Mouse (Mus musculus) limb, embryonic 15.5 days (tissue): Measurements from ENCODE around the gene Rgs6. TPM values are rescaled to one million over a fixed set of nuclear protein-coding genes. Genes with fewer than 3 reads are reported as not detected.

ENCODE experiments used
- ATAC-seq: fragments of 200-750 bp; cut with Nextera tagmentation; 2 replicates; pipeline ENCODE4 v1.8.0; 2017; ENCODE audit warnings: low read depth, moderate TSS enrichment; ENCODE audit not compliant: insufficient number of reproducible peaks, low FRiP score, low TSS enrichment
- H3K27ac ChIP-seq: fragments of 300-500 bp; sonication (generic); 2 replicates; pipeline ENCODE4 v1.5.1; 2015; ENCODE audit warnings: moderate library complexity, mild to moderate bottlenecking, inconsistent platforms
- H3K27me3 ChIP-seq: fragments of 300-500 bp; sonication (generic); 2 replicates; pipeline ENCODE4 v1.6.1; 2015; ENCODE audit warnings: inconsistent platforms
- H3K36me3 ChIP-seq: fragments of 300-500 bp; sonication (generic); 2 replicates; pipeline ENCODE4 v1.6.1; 2015; ENCODE audit warnings: inconsistent platforms
- H3K4me1 ChIP-seq: fragments of 300-500 bp; sonication (generic); 2 replicates; pipeline ENCODE4 v1.6.1; 2015; ENCODE audit warnings: inconsistent platforms
- H3K4me2 ChIP-seq: fragments of 300-500 bp; sonication (generic); 2 replicates; pipeline ENCODE4 v1.6.1; 2015; ENCODE audit warnings: mild to moderate bottlenecking, inconsistent platforms
- H3K4me3 ChIP-seq: fragments of 300-500 bp; sonication (generic); 2 replicates; pipeline ENCODE4 v1.5.1; 2015; ENCODE audit warnings: mild to moderate bottlenecking, inconsistent platforms
- H3K9ac ChIP-seq: fragments of 300-500 bp; sonication (generic); 2 replicates; pipeline ENCODE4 v1.6.1; 2015; ENCODE audit warnings: inconsistent platforms
- H3K9me3 ChIP-seq: fragments of 300-500 bp; sonication (generic); 2 replicates; pipeline ENCODE4 v1.6.1; 2016; ENCODE audit warnings: inconsistent platforms
- WGBS: fragments of 180-500 bp; shearing (Covaris S2); methylation state at CpG from one replicate; pipeline ENCODE4 v1.1.7; 2015; 5-methylcytosine and 5-hydroxymethylcytosine counted together
- polyA plus RNA-seq: library from polyadenylated mRNA; unstranded; fragments of >200 nt; fragmentation: Nextera tagmentation; extraction: Ambion mirVana; gene quantifications from 2 replicates; pipeline ENCODE4 v1.2.1, GENCODE M21; 2015

Gene Rgs6
- polyA plus RNA-seq, 1 experiment from 2014 or later, result 1.9 TPM

DNA sequence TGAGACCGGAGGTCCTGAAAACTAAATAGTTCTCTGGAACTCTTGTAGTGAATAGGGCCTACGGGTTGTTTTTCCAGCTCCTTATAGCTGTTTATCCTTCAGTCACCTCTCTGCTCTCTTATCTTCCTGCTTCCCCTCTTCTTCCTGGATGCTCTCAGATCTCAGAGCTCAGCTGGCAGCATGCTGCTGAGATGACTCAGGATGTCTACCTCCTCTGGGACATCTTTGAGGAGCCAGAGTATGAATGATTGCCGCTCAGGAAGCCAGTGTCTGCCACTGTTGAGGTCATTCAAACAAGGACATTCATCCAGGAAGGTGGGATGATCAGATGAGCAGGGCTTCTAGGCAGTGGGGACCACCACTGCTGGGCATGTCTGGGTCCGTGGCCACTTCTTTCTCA is 498.9 kb downstream of the Rgs6 start:
- H3K9ac ChIP-seq, result no peak overlapping the region
- no peaks in the 10 kb centered on the region for H3K9me3 ChIP-seq
- no peak for ATAC-seq
- no peaks in the 10 kb centered on the region for H3K36me3 ChIP-seq
- WGBS, result 80% methylated on average over 4 of the region's 4 CpGs
- H3K27me3 ChIP-seq, result no peaks in the 10 kb centered on the region
- H3K4me2 ChIP-seq, result no peak overlapping the region
- no peak overlapping the region for H3K27ac ChIP-seq
- no peaks in the 10 kb centered on the region for H3K4me1 ChIP-seq
- no peak overlapping the region for H3K4me3 ChIP-seq

DNA sequence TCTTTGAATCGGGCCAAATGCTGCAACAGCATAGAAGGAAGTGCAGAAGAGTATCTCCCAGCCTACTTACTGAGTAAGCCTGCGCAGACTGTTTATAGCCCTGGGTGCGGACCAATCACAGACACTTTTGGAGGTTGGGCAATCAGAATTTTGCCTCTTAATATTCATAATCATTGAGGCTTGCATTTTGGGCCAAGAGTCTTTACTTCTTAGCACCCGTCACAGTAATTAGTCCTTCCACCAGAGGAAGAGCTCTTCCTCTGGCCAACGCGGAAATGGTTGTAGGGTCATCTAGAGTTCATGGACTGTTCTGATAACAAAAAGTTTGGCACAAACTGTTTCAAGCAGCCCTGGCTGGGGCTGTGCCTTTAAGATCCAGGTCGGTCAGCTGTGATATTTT is 499.5 kb downstream of the Rgs6 start:
- H3K27me3 ChIP-seq, result no peaks in the 10 kb centered on the region
- no peaks in the 10 kb centered on the region for H3K9me3 ChIP-seq
- no peaks in the 10 kb centered on the region for H3K36me3 ChIP-seq
- no peak overlapping the region for H3K9ac ChIP-seq
- no peak overlapping the region for H3K4me3 ChIP-seq
- H3K4me2 ChIP-seq, result no peak overlapping the region
- no peak overlapping the region for H3K27ac ChIP-seq
- 71% methylated on average over 7 of the region's 7 CpGs for WGBS
- no peaks in the 10 kb centered on the region for H3K4me1 ChIP-seq
- ATAC-seq, result no peak

DNA sequence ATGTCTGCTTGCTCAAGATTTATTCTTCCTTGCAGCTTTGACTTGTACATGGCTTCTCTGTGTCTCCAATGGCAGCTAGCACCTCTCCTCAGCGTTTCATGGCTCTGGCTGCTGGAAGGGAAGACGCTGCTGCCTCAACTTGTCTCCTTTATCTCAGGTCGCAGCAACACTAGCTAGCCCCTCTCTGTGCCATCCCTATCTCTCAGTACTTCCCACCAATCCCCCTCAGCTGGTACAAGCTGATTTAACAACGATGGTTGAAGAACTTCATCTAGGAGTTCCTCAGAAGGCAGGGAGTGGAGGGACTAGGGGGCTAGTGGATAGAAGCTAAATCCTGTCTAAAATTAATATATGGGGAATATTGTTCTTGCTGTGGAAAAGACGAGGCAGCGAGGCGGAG is 503.9 kb downstream of the Rgs6 start:
- Histone ChIP-seq H3K9ac (no peak overlapping the region), H3K4me2 (no peak overlapping the region), H3K27ac (no peak overlapping the region), H3K27me3 (no peaks in the 10 kb centered on the region), H3K4me3 (no peak overlapping the region), H3K4me1 (no peaks in the 10 kb centered on the region), H3K9me3 (no peaks in the 10 kb centered on the region), H3K36me3 (no peaks in the 10 kb centered on the region)
- WGBS, result 88% methylated on average over 7 of the region's 7 CpGs
- no peak for ATAC-seq

DNA sequence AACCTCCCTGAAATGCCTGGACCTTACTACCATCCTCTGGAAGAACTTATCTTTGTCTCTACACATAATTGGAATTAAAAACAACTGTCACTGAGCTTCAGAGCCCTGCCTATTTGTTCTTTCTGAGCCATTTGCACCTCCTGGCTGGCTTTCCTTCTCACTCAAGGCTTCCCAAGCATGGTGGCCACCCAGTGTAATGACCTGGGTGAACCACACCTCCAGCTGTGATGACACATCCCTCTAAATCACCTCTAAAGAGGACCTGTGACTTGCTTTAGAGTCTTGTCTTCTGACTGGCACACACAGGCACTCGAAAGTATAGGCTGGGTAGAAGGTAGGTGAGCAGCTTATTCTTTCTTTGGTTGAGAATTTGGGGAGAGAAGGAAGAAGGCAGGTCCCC is 509.7 kb downstream of the Rgs6 start:
- Histone ChIP-seq H3K4me1 (no peaks in the 10 kb centered on the region), H3K36me3 (no peaks in the 10 kb centered on the region), H3K4me2 (no peak overlapping the region), H3K9ac (no peak overlapping the region), H3K9me3 (no peaks in the 10 kb centered on the region), H3K4me3 (no peak overlapping the region), H3K27me3 (no peaks in the 10 kb centered on the region), H3K27ac (no peak overlapping the region)
- WGBS, result 48% methylated on average over 1 of the region's 1 CpGs
- no peak for ATAC-seq

DNA sequence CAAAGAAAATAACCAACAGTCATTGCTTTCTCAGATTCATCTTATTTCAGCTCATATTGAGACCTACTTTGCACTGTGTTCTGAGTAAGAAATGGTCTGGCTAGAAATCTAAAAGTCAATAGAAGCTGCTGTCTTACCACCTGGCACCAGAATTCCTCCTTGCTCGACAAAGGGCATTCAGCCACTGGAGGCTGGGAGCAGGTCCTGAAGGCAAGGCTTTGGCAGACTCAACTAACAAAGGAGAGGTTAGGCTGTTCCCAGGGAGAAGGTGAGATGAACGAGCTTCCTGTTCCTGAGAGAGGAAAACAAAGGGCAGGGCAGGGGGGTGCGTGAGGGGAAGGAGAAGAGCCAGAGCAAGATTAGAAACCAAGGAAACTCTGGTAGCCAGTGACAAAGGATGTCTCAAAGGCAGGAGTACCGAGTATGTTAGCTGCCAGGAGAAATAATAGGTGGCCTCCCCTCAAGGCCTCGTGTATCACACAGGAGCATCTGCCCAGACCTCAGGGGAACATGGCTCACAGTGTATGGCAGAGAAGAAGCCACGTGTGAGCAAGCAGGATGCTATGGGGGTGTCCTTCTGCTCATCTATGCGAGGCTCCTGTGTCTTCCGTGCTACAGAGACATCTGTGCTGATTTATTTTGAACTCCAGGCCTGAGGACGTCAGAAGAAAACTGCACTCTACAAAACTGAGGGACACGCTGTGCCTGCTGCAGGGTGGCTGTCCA is 510.7 kb downstream of the Rgs6 start:
- no peaks in the 10 kb centered on the region for H3K9me3 ChIP-seq
- no peaks in the 10 kb centered on the region for H3K27me3 ChIP-seq
- H3K4me1 ChIP-seq, result no peaks in the 10 kb centered on the region
- H3K36me3 ChIP-seq, result no peaks in the 10 kb centered on the region
- H3K27ac ChIP-seq, result no peak overlapping the region
- no peak overlapping the region for H3K4me2 ChIP-seq
- no peak for ATAC-seq
- no peak overlapping the region for H3K9ac ChIP-seq
- no peak overlapping the region for H3K4me3 ChIP-seq
- 56% methylated on average over 10 of the region's 10 CpGs for WGBS

DNA sequence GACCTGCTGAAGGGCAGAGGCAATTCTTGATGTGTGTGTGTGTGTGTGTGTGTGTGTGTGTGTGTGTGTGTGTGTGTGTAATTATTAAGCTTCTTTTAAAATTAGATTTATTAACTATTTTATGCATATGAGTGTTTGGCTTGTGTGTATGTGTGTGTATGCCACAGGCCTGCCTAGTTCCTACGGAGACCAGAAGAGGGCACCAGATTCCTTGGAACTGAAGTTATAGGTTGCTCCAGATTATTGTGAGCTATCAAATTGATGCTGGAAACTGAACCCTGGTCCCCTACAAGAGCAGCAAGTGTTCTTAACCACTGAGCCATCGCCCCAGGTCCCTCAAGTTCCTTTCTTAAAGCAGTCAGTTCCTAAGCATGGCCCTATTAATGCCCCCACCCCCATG is 511.8 kb downstream of the Rgs6 start:
- H3K36me3 ChIP-seq, result no peaks in the 10 kb centered on the region
- no peak overlapping the region for H3K27ac ChIP-seq
- no peaks in the 10 kb centered on the region for H3K9me3 ChIP-seq
- no peak overlapping the region for H3K4me3 ChIP-seq
- H3K4me1 ChIP-seq, result no peaks in the 10 kb centered on the region
- H3K9ac ChIP-seq, result no peak overlapping the region
- WGBS, result 80% methylated on average over 2 of the region's 2 CpGs
- H3K4me2 ChIP-seq, result no peak overlapping the region
- no peaks in the 10 kb centered on the region for H3K27me3 ChIP-seq
- no peak for ATAC-seq

DNA sequence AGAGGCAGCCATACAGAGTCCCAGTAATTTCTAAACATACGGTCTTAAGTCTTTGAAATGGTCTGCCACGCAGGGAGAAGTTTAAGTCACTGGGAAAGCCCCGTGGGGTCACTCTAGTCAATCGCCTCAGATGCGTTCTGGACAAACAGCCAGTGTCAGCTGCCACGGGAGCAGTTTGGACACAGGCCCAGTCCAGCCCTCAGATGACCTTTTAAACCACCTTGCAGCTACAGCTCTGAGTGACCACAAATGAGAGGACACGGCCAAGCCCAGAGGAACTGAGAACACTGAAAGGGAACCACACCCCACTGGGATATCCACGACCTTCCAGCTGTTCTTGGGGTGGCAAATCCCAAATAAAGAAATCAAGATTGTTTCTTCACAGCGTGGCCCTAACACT is 512.3 kb downstream of the Rgs6 start:
- Histone ChIP-seq H3K4me1 (no peaks in the 10 kb centered on the region), H3K4me2 (no peak overlapping the region), H3K9ac (no peak overlapping the region), H3K27me3 (no peaks in the 10 kb centered on the region), H3K4me3 (no peak overlapping the region), H3K9me3 (no peaks in the 10 kb centered on the region), H3K36me3 (no peaks in the 10 kb centered on the region), H3K27ac (no peak overlapping the region)
- WGBS, result 72% methylated on average over 9 of the region's 9 CpGs
- ATAC-seq, result no peak

DNA sequence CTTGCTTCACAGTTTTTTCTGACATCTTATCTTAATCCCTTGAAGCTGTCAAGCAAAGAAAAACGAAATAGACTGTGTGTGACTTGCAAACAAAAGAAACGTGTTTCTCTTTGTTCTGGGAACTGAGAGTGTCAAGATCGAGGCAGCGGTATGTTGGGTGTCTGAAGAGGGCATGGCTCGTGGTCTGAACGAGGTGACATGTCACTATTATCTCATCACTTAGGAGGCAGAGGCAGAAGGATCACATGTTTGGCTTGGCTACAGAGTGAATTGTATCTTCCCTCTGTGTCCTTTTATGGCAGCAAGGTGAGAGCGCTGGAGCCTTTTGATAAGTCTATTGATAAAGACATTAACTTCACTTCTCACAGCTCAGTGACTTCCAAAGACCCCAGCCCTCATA is 512.8 kb downstream of the Rgs6 start:
- Histone ChIP-seq H3K9me3 (no peaks in the 10 kb centered on the region), H3K9ac (no peak overlapping the region), H3K4me3 (no peak overlapping the region), H3K4me2 (no peak overlapping the region), H3K36me3 (no peaks in the 10 kb centered on the region), H3K27ac (no peak overlapping the region), H3K4me1 (no peaks in the 10 kb centered on the region), H3K27me3 (no peaks in the 10 kb centered on the region)
- no peak for ATAC-seq
- WGBS, result 76% methylated on average over 7 of the region's 7 CpGs

DNA sequence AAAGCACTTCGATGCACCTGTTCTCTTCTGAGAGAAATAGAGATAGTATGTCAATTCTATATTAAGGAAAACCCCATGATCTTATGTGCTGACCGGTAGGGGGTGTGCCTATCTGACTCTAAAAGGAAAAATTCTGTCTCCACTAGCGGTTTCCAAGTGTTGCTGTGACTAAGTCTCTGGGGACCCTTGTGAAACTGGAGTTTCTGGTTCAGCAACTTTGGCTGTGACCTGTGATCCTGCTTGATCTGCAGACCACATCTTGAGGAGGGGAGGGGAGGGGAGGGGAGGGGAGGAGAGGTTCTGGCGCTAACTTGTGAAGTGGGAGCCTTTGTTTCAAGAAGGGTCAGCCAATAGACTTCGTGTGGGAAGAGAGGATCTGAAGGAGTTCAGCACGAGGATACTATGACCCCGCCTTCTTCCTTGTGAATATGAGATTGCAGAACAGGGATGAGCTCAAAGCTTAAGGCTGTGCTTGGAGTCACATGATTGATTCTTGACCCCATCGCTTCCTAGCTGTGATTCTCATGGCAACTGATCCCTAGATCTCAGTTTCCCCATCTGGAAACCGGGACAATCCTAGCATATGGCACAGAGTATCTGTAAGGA is 517.5 kb downstream of the Rgs6 start:
- H3K27ac ChIP-seq, result no peak overlapping the region
- H3K27me3 ChIP-seq, result no peaks in the 10 kb centered on the region
- no peak overlapping the region for H3K4me3 ChIP-seq
- no peaks in the 10 kb centered on the region for H3K36me3 ChIP-seq
- no peak overlapping the region for H3K9ac ChIP-seq
- WGBS, result 46% methylated on average over 9 of the region's 9 CpGs
- H3K4me1 ChIP-seq, result no peaks in the 10 kb centered on the region
- no peak for ATAC-seq
- H3K4me2 ChIP-seq, result no peak overlapping the region
- H3K9me3 ChIP-seq, result no peaks in the 10 kb centered on the region

DNA sequence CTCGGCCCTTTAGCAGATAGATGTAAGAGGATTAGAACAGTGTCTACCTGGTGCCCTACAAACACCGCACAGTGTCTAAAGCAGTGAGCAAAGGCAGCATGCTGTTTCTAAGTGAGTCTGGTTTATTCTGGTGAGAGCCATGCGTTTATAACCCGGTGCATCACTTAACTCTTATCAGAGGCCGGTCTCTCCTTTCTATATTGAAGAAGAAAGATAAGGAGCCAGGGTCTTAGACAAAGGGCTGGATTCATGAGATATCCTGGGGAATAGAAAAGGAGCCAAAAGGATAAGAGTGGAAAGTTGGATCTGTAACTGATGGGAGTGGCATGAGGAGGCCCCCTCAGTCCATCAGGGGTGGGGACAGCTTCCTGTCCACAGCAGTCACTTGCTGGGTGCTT is 518.0 kb downstream of the Rgs6 start:
- H3K36me3 ChIP-seq, result no peaks in the 10 kb centered on the region
- H3K9me3 ChIP-seq, result no peaks in the 10 kb centered on the region
- no peaks in the 10 kb centered on the region for H3K4me1 ChIP-seq
- no peak overlapping the region for H3K4me2 ChIP-seq
- H3K27ac ChIP-seq, result no peak overlapping the region
- 86% methylated on average over 5 of the region's 5 CpGs for whole genome bisulfite sequencing
- H3K9ac ChIP-seq, result no peak overlapping the region
- H3K27me3 ChIP-seq, result no peaks in the 10 kb centered on the region
- no peak for ATAC-seq
- no peak overlapping the region for H3K4me3 ChIP-seq

DNA sequence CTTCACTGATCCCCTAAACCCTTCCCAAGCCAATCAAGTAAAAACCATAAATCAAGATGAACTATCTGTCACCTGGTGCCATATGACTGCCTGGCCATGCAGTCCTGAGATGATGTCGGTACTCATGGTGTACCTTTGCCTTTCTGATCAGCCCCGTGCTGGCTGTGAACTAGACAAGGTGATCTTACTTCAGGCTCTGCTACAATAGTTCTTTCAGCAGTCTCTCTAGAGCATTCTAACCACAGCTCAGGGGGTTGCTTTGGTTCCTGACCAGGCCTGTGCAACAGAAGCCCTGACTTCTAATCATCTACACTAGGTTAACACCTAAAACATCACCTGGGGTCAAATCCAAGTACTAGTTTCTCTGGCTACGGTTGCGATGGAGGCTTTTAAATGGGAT is 521.4 kb downstream of the Rgs6 start:
- H3K9ac ChIP-seq, result no peak overlapping the region
- ATAC-seq, result no peak
- no peak overlapping the region for H3K4me2 ChIP-seq
- H3K4me1 ChIP-seq, result no peaks in the 10 kb centered on the region
- H3K27ac ChIP-seq, result no peak overlapping the region
- H3K9me3 ChIP-seq, result no peaks in the 10 kb centered on the region
- no peak overlapping the region for H3K4me3 ChIP-seq
- WGBS, result 86% methylated on average over 4 of the region's 4 CpGs
- H3K27me3 ChIP-seq, result peaks cover 6% of the 10 kb centered on the region; the same call in 1 of the 2 replicates
- no peaks in the 10 kb centered on the region for H3K36me3 ChIP-seq

DNA sequence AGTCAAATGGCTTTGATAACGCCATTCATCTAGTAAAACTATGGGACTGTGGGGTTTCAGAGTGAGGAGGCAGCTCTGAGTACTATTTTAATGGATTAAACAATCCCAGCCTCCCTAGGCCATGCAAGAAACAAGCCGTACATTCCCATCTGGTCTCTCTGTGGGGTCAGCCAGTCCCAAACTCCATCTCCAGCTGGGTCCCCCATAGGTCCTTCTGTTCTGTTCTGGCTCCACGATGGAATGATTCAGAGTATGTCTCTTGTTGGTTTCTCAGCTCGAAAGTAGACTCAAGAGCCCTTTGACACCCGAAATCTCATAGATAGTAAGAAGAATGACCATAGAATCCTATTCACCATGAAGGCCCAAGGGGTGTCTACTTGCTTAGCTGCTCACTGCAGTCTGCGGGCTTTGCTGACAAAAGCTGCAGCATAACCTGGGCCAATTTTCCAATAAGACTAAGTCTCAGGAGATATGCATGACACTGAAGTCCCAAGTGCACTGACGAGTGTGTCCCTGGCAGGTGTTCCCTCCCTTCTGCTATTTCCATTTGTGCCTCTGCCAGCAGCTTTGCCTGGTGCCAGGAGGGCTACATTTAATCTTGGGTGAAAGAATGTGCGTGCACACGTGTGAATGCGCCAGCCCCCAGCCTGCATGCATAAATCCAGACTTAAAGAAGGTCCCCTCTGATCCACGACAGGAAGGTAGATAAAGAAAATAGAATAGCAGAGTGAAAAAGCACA is 522.0 kb downstream of the Rgs6 start:
- no peak for ATAC-seq
- Histone ChIP-seq H3K27ac (no peak overlapping the region), H3K4me1 (no peaks in the 10 kb centered on the region), H3K4me3 (no peak overlapping the region), H3K9ac (no peak overlapping the region), H3K4me2 (no peak overlapping the region), H3K27me3 (peaks cover 6% of the 10 kb centered on the region; the same call in 1 of the 2 replicates), H3K36me3 (no peaks in the 10 kb centered on the region), H3K9me3 (no peaks in the 10 kb centered on the region)
- 66% methylated on average over 11 of the region's 11 CpGs for WGBS
